Mouse (Mus musculus) bone marrow macrophage, adult 2 months (primary cell): ENCODE measurements around the gene Rps27l.

Source experiments
- CTCF ChIP-seq: IDR thresholded peaks from 2 replicates; pipeline ENCODE4 v1.5.1; 2012; ENCODE audit warnings: low read depth, mild to moderate bottlenecking, low read length, moderate library complexity
- POLR2A ChIP-seq: IDR thresholded peaks from 2 replicates; pipeline ENCODE4 v1.6.1; 2012; ENCODE audit warnings: mild to moderate bottlenecking, low read depth, low read length, borderline replicate concordance

DNA sequence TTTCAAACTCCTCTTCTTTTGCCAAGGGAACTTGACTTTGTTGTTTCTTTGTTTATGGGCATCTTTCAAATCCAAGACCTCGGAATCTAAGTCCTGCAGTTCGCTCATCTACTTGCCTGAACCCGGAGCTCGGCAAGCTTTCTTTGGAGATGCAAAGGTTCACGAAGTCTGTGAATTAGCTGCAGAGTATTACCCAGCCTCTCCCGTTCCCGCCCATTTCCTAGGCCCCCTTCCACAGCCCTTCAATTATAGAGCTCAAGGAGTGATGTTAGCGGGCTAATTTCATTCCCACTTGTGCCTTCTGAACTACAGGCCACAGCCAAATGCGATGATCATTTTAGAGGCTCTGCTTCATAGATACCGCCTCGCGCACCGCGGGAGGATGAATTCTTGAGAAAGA is 25.9 kb upstream of the Rps27l start:
- no peak for TF ChIP-seq CTCF
- no peak for TF ChIP-seq POLR2A
